Mouse (Mus musculus) neural tube, embryonic 15.5 days (tissue): ENCODE measurements at regions not wholly inside any gene's neighbourhood (a gene's known extent, or its start where the extent isn't known, plus 50 kb on each side); places are given as distances from the start of the nearest gene placed in this dataset.

Experiments
- ATAC-seq: fragments of 200-750 bp; cut with Nextera tagmentation; 2 replicates; pipeline ENCODE4 v1.8.0; 2017; ENCODE audit warnings: mild to moderate bottlenecking, moderate TSS enrichment, moderate library complexity; ENCODE audit not compliant: low FRiP score
- H3K27ac ChIP-seq: fragments of 300-500 bp; sonication (generic); replicated peaks from 2 replicates; pipeline ENCODE4 v1.5.1; 2015; ENCODE audit warnings: mild to moderate bottlenecking, inconsistent platforms
- H3K27me3 ChIP-seq: fragments of 300-500 bp; sonication (generic); replicated peaks from 2 replicates; pipeline ENCODE4 v1.6.1; 2015; ENCODE audit warnings: inconsistent platforms
- H3K36me3 ChIP-seq: fragments of 300-500 bp; sonication (generic); 2 replicates; pipeline ENCODE4 v1.6.1; 2015; ENCODE audit warnings: inconsistent platforms
- H3K4me1 ChIP-seq: fragments of 300-500 bp; sonication (generic); 2 replicates; pipeline ENCODE4 v1.6.1; 2015; ENCODE audit warnings: inconsistent platforms
- H3K4me2 ChIP-seq: fragments of 300-500 bp; sonication (generic); 2 replicates; pipeline ENCODE4 v1.6.1; 2015; ENCODE audit warnings: inconsistent platforms, mild to moderate bottlenecking, moderate library complexity
- H3K4me3 ChIP-seq: fragments of 300-500 bp; sonication (generic); replicated peaks from 2 replicates; pipeline ENCODE4 v1.5.1; 2015; ENCODE audit warnings: mild to moderate bottlenecking, inconsistent platforms
- H3K9ac ChIP-seq: fragments of 300-500 bp; sonication (generic); replicated peaks from 2 replicates; pipeline ENCODE4 v1.6.1; 2015; ENCODE audit warnings: mild to moderate bottlenecking, inconsistent platforms
- H3K9me3 ChIP-seq: fragments of 300-500 bp; sonication (generic); replicated peaks from 2 replicates; pipeline ENCODE4 v1.6.1; 2016; ENCODE audit warnings: inconsistent platforms
- WGBS: fragments of 180-500 bp; shearing (Covaris S2); methylation state at CpG from one replicate; pipeline ENCODE4 v1.1.7; 2015; ENCODE audit warnings: mixed read lengths; 5-methylcytosine and 5-hydroxymethylcytosine counted together

DNA sequence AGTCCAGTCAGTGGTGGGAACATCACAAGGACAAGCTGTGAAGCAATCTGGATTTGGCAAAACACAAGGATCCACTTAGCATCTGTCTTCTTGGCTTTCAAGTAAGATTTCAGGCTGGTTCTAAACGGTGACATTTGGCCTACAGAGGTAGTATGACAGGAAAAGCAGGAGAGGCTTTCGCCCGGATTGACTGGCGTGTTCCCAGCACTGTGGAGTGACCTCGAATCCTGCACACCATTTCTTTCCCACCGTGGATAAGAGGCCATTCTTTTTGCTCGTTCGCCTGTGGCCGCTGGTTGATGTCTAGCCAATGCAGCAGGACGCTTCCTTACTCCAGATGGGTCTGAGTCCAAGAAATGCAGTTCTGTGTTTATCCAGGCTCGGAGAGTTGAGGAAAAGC is 99.6 kb upstream of the Nfe2l3 start:
- no peaks in the 10 kb centered on the region for H3K27me3 ChIP-seq
- no peak overlapping the region for H3K4me2 ChIP-seq
- ATAC-seq, result no peak

GRCm38 (mm10) chr6:51333722-51334360 is 98.6 kb upstream of the Nfe2l3 start:
- no peaks in the 10 kb centered on the region for H3K27me3 ChIP-seq
- H3K27ac ChIP-seq, result peak overlapping the region; percentile 54
- H3K9ac ChIP-seq, result no peak overlapping the region
- ATAC-seq, result no peak
- peaks cover 29% of the 10 kb centered on the region for H3K4me1 ChIP-seq
- H3K4me2 ChIP-seq, result no peak overlapping the region
- H3K9me3 ChIP-seq, result no peaks in the 10 kb centered on the region
- H3K36me3 ChIP-seq, result no peaks in the 10 kb centered on the region
- WGBS, result 59% methylated on average over 7 of the region's 7 CpGs
- no peak overlapping the region for H3K4me3 ChIP-seq

More for the DNA sequence above, 99.6 kb upstream of the Nfe2l3 start:
- H3K4me3 ChIP-seq, result no peak overlapping the region
- no peak overlapping the region for H3K9ac ChIP-seq
- no peaks in the 10 kb centered on the region for H3K9me3 ChIP-seq
- peaks cover 27% of the 10 kb centered on the region for H3K4me1 ChIP-seq
- no peaks in the 10 kb centered on the region for H3K36me3 ChIP-seq
- WGBS, result 62% methylated on average over 11 of the region's 11 CpGs
- H3K27ac ChIP-seq, result 0 out of 2 replicates have a peak overlapping the region, but pooled peaks have one; percentile 58

GRCm38 (mm10) chr6:51335314-51335713 is 97.2 kb upstream of the Nfe2l3 start:
- Histone ChIP-seq H3K4me2 (no peak overlapping the region), H3K4me3 (no peak overlapping the region), H3K27ac (0 out of 2 replicates have a peak overlapping the region, but pooled peaks have one; percentile 54), H3K9me3 (no peaks in the 10 kb centered on the region), H3K36me3 (no peaks in the 10 kb centered on the region), H3K4me1 (peaks cover 29% of the 10 kb centered on the region), H3K27me3 (no peaks in the 10 kb centered on the region), H3K9ac (no peak overlapping the region)
- ATAC-seq, result no peak
- 83% methylated on average over 5 of the region's 5 CpGs for WGBS

- H3K9me3 ChIP-seq, result no peaks in the 10 kb centered on the region
- no peak for ATAC-seq
- H3K4me2 ChIP-seq, result no peak overlapping the region
- H3K27me3 ChIP-seq, result no peaks in the 10 kb centered on the region
- no peak overlapping the region for H3K4me3 ChIP-seq
- no peak overlapping the region for H3K27ac ChIP-seq
- H3K9ac ChIP-seq, result no peak overlapping the region
- WGBS, result 81% methylated on average over 2 of the region's 2 CpGs
- peaks cover 14% of the 10 kb centered on the region for H3K4me1 ChIP-seq
- no peaks in the 10 kb centered on the region for H3K36me3 ChIP-seq
Measured at GRCm38 (mm10) chr6:51339301-51339700, 93.2 kb upstream of the Nfe2l3 start.

- H3K9ac ChIP-seq, result no peak overlapping the region
- no peak overlapping the region for H3K4me3 ChIP-seq
- no peak overlapping the region for H3K27ac ChIP-seq
- no peaks in the 10 kb centered on the region for H3K36me3 ChIP-seq
- H3K4me2 ChIP-seq, result no peak overlapping the region
- no peaks in the 10 kb centered on the region for H3K9me3 ChIP-seq
- H3K27me3 ChIP-seq, result no peaks in the 10 kb centered on the region
- peaks cover 2% of the 10 kb centered on the region; the same call in 1 of the 2 replicates for H3K4me1 ChIP-seq
- 88% methylated on average over 9 of the region's 9 CpGs for WGBS
- ATAC-seq, result no peak
Measured at GRCm38 (mm10) chr6:51347721-51348120, 84.7 kb upstream of the Nfe2l3 start.

GRCm38 (mm10) chr6:51349771-51350170 is 82.7 kb upstream of the Nfe2l3 start:
- no peaks in the 10 kb centered on the region for H3K9me3 ChIP-seq
- H3K4me1 ChIP-seq, result peaks cover 2% of the 10 kb centered on the region; the same call in 1 of the 2 replicates
- no peak overlapping the region for H3K4me2 ChIP-seq
- H3K9ac ChIP-seq, result no peak overlapping the region
- no peak overlapping the region for H3K4me3 ChIP-seq
- no peaks in the 10 kb centered on the region for H3K36me3 ChIP-seq
- WGBS, result 26% methylated on average over 3 of the region's 3 CpGs
- no peak for ATAC-seq
- H3K27ac ChIP-seq, result no peak overlapping the region
- no peaks in the 10 kb centered on the region for H3K27me3 ChIP-seq

- no peaks in the 10 kb centered on the region for H3K9me3 ChIP-seq
Measured at GRCm38 (mm10) chr6:51355041-51355440, 77.4 kb upstream of the Nfe2l3 start.

DNA sequence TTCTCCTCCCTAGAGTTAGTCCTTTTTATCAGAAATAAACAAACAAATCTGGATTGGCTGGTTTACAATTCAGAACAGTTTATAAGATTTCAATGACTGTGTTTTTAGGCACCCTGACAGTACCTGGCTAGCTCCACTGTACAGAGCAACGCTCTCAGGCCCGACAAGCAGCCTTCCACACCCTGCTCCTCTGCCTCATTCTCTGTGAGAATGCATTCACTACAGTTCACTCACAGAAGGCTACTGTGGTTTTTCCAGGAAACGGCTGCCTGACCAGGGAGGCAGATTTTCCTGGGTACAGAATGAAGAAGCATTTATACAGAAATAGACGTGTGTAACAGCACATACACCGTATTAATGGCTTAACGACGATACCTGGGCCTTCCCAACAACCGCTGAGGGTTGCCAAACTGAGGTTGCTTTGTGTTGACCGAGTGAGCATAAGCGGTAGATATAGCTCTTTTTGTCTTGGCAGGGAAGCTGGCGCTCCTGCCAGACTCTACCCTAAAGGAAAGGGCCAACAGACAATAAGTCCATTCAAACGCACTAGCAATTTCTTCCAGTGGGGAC is 70.8 kb upstream of the Nfe2l3 start:
- no peaks in the 10 kb centered on the region for H3K36me3 ChIP-seq
- H3K4me1 ChIP-seq, result peaks cover 12% of the 10 kb centered on the region
- no peak overlapping the region for H3K4me3 ChIP-seq
- no peaks in the 10 kb centered on the region for H3K9me3 ChIP-seq
- no peak overlapping the region for H3K4me2 ChIP-seq
- ATAC-seq, result no peak
- no peak overlapping the region for H3K9ac ChIP-seq
- 52% methylated on average over 12 of the region's 12 CpGs for WGBS
- H3K27me3 ChIP-seq, result no peaks in the 10 kb centered on the region
- 0 out of 2 replicates have a peak overlapping the region, but pooled peaks have one; percentile 48 for H3K27ac ChIP-seq

More at GRCm38 (mm10) chr6:51355041-51355440, 77.4 kb upstream of the Nfe2l3 start:
- Histone ChIP-seq H3K4me2 (no peak overlapping the region), H3K27me3 (no peaks in the 10 kb centered on the region), H3K4me1 (no peaks in the 10 kb centered on the region), H3K36me3 (no peaks in the 10 kb centered on the region), H3K4me3 (no peak overlapping the region), H3K27ac (no peak overlapping the region), H3K9ac (no peak overlapping the region)
- no peak for ATAC-seq
- WGBS, result 88% methylated on average over 11 of the region's 11 CpGs

GRCm38 (mm10) chr6:51362475-51363226 is 69.8 kb upstream of the Nfe2l3 start:
- H3K4me2 ChIP-seq, result peak overlapping the region; percentile 52
- WGBS, result 5% methylated on average over 15 of the region's 15 CpGs
- peaks cover 12% of the 10 kb centered on the region for H3K4me1 ChIP-seq
- H3K4me3 ChIP-seq, result peak overlapping the region; percentile 24; the same call in 1 of the 2 replicates
- H3K36me3 ChIP-seq, result no peaks in the 10 kb centered on the region
- H3K9ac ChIP-seq, result no peak overlapping the region
- H3K27ac ChIP-seq, result peak overlapping the region; percentile 48; the same call in 1 of the 2 replicates
- peak; percentile 74; the same call in 1 of the 2 replicates for ATAC-seq
- no peaks in the 10 kb centered on the region for H3K9me3 ChIP-seq
- no peaks in the 10 kb centered on the region for H3K27me3 ChIP-seq

GRCm38 (mm10) chr6:51364776-51365175 is 67.7 kb upstream of the Nfe2l3 start:
- Histone ChIP-seq H3K4me2 (no peak overlapping the region), H3K4me3 (no peak overlapping the region), H3K9ac (no peak overlapping the region), H3K9me3 (no peaks in the 10 kb centered on the region), H3K27me3 (no peaks in the 10 kb centered on the region), H3K36me3 (no peaks in the 10 kb centered on the region), H3K4me1 (peaks cover 12% of the 10 kb centered on the region), H3K27ac (no peak overlapping the region)
- 49% methylated on average over 6 of the region's 6 CpGs for WGBS
- ATAC-seq, result no peak

- Histone ChIP-seq H3K36me3 (no peaks in the 10 kb centered on the region), H3K9me3 (no peaks in the 10 kb centered on the region), H3K4me3 (no peak overlapping the region), H3K9ac (no peak overlapping the region), H3K27ac (no peak overlapping the region), H3K4me2 (no peak overlapping the region), H3K27me3 (no peaks in the 10 kb centered on the region), H3K4me1 (peaks cover 9% of the 10 kb centered on the region; the same call in 1 of the 2 replicates)
- 32% methylated on average over 6 of the region's 6 CpGs for WGBS
- no peak for ATAC-seq
Measured at GRCm38 (mm10) chr6:51369771-51370170, 62.7 kb upstream of the Nfe2l3 start.
